Mouse (Mus musculus): ENCODE results near the gene Pglyrp3. TPM values are rescaled to one million over a fixed set of nuclear protein-coding genes. Genes with fewer than 3 reads are reported as not detected.
A peak's percentile ranks its signal among the peaks of the same experiment; 100 is the strongest.
"Not testable (repeated sequence)": the region's sequence is repeated elsewhere in the genome, so short reads cannot be mapped to it uniquely, and the experiment has no call there.

The Pglyrp3 gene
- 1.8 TPM in 1 of 2 replicates, not detected in the other for polyA plus RNA-seq (2012; rRNA removed)

GRCm38 (mm10) chr3:92014283-92014682, at the start of gene Pglyrp3:
Gene Pglyrp3 (plus strand): TSS chr3:92014583.
- no peaks in the 10 kb centered on the region for H3K4me1 ChIP-seq (ENCODE audit: control insufficient read depth, insufficient read depth, low read length)
- DNase-seq = no peak
- WGBS = 63% methylated on average over 1 of the region's 1 CpGs
- H3K4me3 ChIP-seq (replicated peaks; ENCODE audit: extremely low read depth, low read depth, low read length) = no peak within 1 kb of the TSS
- TF ChIP-seq CTCF (IDR thresholded peaks at IDR 0.05; ENCODE audit: insufficient read depth, low read length) (no peak), POLR2A (IDR thresholded peaks at IDR 0.05; ENCODE audit: borderline replicate concordance, extremely low read depth, low read depth, low read length) (no peak)

GRCm38 (mm10) chr3:92011001-92011400, 3.4 kb upstream of the Pglyrp3 start:
- no peaks in the 10 kb centered on the region for H3K4me1 ChIP-seq (ENCODE audit: control insufficient read depth, insufficient read depth, low read length)
- WGBS = 86% methylated on average over 1 of the region's 1 CpGs
- TF ChIP-seq CTCF (IDR thresholded peaks at IDR 0.05; ENCODE audit: insufficient read depth, low read length) = no peak
- no peak for TF ChIP-seq POLR2A (IDR thresholded peaks at IDR 0.05; ENCODE audit: borderline replicate concordance, extremely low read depth, low read depth, low read length)
- no peak for DNase-seq
- no peak overlapping the region for H3K4me3 ChIP-seq (replicated peaks; ENCODE audit: extremely low read depth, low read depth, low read length)

GRCm38 (mm10) chr3:92024541-92024940, 10.2 kb downstream of the Pglyrp3 start:
- H3K4me1 ChIP-seq (ENCODE audit: control insufficient read depth, insufficient read depth, low read length); H3K4me3 ChIP-seq (replicated peaks; ENCODE audit: extremely low read depth, low read depth, low read length); DNase-seq: not testable (repeated sequence)
- WGBS = 51% methylated on average over 24 of the region's 24 CpGs

- TF ChIP-seq CTCF (IDR thresholded peaks at IDR 0.05; ENCODE audit: insufficient read depth, low read length) (no peak), POLR2A (IDR thresholded peaks at IDR 0.05; ENCODE audit: borderline replicate concordance, extremely low read depth, low read depth, low read length) (no peak)
- Histone ChIP-seq H3K4me1 (ENCODE audit: control insufficient read depth, insufficient read depth, low read length) (no peaks in the 10 kb centered on the region), H3K4me3 (replicated peaks; ENCODE audit: extremely low read depth, low read depth, low read length) (no peak overlapping the region)
- WGBS = 42% methylated on average over 2 of the region's 2 CpGs
- DNase-seq = no peak
Observed at GRCm38 (mm10) chr3:92033203-92033602, 18.8 kb downstream of the Pglyrp3 start.

GRCm38 (mm10) chr3:92033892-92034291, 19.5 kb downstream of the Pglyrp3 start:
- 45% methylated on average over 1 of the region's 1 CpGs for WGBS
- no peak for TF ChIP-seq POLR2A (IDR thresholded peaks at IDR 0.05; ENCODE audit: borderline replicate concordance, extremely low read depth, low read depth, low read length)
- TF ChIP-seq CTCF (IDR thresholded peaks at IDR 0.05; ENCODE audit: insufficient read depth, low read length) = no peak

GRCm38 (mm10) chr3:92050382-92051054, 36.1 kb downstream of the Pglyrp3 start:
- no peaks in the 10 kb centered on the region for H3K4me1 ChIP-seq (ENCODE audit: control insufficient read depth, insufficient read depth, low read length)
- 51% methylated on average over 6 of the region's 6 CpGs for WGBS
- TF ChIP-seq POLR2A (IDR thresholded peaks at IDR 0.05; ENCODE audit: borderline replicate concordance, extremely low read depth, low read depth, low read length) (no peak), CTCF (IDR thresholded peaks at IDR 0.05; ENCODE audit: insufficient read depth, low read length) (no peak)
- DNase-seq = no peak
- H3K4me3 ChIP-seq (replicated peaks; ENCODE audit: extremely low read depth, low read depth, low read length) = no peak overlapping the region

More at GRCm38 (mm10) chr3:92033892-92034291, 19.5 kb downstream of the Pglyrp3 start:
- Histone ChIP-seq H3K4me3 (replicated peaks; ENCODE audit: extremely low read depth, low read depth, low read length) (no peak overlapping the region), H3K4me1 (ENCODE audit: control insufficient read depth, insufficient read depth, low read length) (no peaks in the 10 kb centered on the region)
- DNase-seq = no peak

GRCm38 (mm10) chr3:92080462-92081284, 66.3 kb downstream of the Pglyrp3 start:
- peak; percentile 62 for DNase-seq
- WGBS = under 1% methylated on average over 79 of the region's 82 CpGs
- Histone ChIP-seq H3K4me1 (ENCODE audit: control insufficient read depth, insufficient read depth, low read length) (no peaks in the 10 kb centered on the region), H3K4me3 (replicated peaks; ENCODE audit: extremely low read depth, low read depth, low read length) (peak overlapping the region; percentile 65)
- TF ChIP-seq POLR2A (IDR thresholded peaks at IDR 0.05; ENCODE audit: borderline replicate concordance, extremely low read depth, low read depth, low read length) (no peak), CTCF (IDR thresholded peaks at IDR 0.05; ENCODE audit: insufficient read depth, low read length) (no peak)

Other genes with a start within 250 kb of the Pglyrp3 start
- 0.16 and 233 TPM in 2 replicates for gene Lor, start 68.6 kb downstream of the Pglyrp3 start, polyA plus RNA-seq (2012; rRNA removed)
- not detected in 2 replicates for gene Prr9, start 109.4 kb downstream of the Pglyrp3 start, polyA plus RNA-seq (2012; rRNA removed)
- gene Lelp1, start 128.2 kb downstream of the Pglyrp3 start, polyA plus RNA-seq (2012; rRNA removed) = 0.14 TPM in 1 of 2 replicates, not detected in the other
- gene Sprr2a1, start 201.2 kb downstream of the Pglyrp3 start, polyA plus RNA-seq (2012; rRNA removed) = 0.40 and 0.89 TPM in 2 replicates
- gene Sprr2a2, start 201.3 kb downstream of the Pglyrp3 start, polyA plus RNA-seq (2012; rRNA removed) = 131 and 507 TPM in 2 replicates

Measured in lung, adult 2 months (tissue).